23 mouse cellular contexts compared by ENCODE assay signal in genomic region chr19:19777891-19778290, GRCm38 (mm10).
A peak's percentile ranks its signal among the peaks of the same experiment; 100 is the strongest.
DNase-seq lines count a peak whose midpoint lies in the region; ATAC-seq lines count a peak whose summit lies in the region.
"Had no signal": no experiment of that assay in that cellular context is flagged by ENCODE, and none has a peak within 500 bp of the region (broad histone marks: within the 10 kb centered on the region; RNA-seq: fewer than 3 reads in every experiment).

No protein-coding gene starts in this region.

- H3K36me3 ChIP-seq in hindbrain, embryonic 16.5 days (ENCODE audit: control insufficient read depth, insufficient read depth, low read length) = no peaks in the 10 kb centered on the region
- H3K36me3 ChIP-seq: embryonic facial prominence, embryonic 12.5 days; kidney, embryonic 15.5 days; midbrain, embryonic 13.5 days had no signal

- H3K27me3 ChIP-seq in hindbrain, embryonic 16.5 days (replicated peaks; ENCODE audit: control insufficient read depth, insufficient read depth, low read length) = no peaks in the 10 kb centered on the region
- H3K27me3 ChIP-seq: embryonic facial prominence, embryonic 12.5 days; kidney, embryonic 15.5 days; midbrain, embryonic 13.5 days had no signal

- H3K9me3 ChIP-seq in hindbrain, embryonic 16.5 days (ENCODE audit: control insufficient read depth, low read length) = no peaks in the 10 kb centered on the region
- H3K9me3 ChIP-seq: embryonic facial prominence, embryonic 12.5 days; kidney, embryonic 15.5 days; midbrain, embryonic 13.5 days had no signal

- no peak overlapping the region for H3K9ac ChIP-seq in hindbrain, embryonic 16.5 days (ENCODE audit: low read depth, low read length)
- H3K9ac ChIP-seq: embryonic facial prominence, embryonic 12.5 days; hindbrain, embryonic 14.5 days; kidney, embryonic 15.5 days; midbrain, embryonic 13.5 days had no signal

- peak; percentile 83 for DNase-seq in brain, adult 2 months (ENCODE audit: low read depth, low spot score)
- peak; percentile 31 to 78 for DNase-seq in frontal cortex, postnatal 36 days (ENCODE audit: low spot score in 2 of 2)
- peak; percentile 33 to 58 for DNase-seq in left cerebral cortex, adult 18-20 months (ENCODE audit: low spot score in 2 of 2)
- DNase-seq in right cerebral cortex, postnatal 10 days (ENCODE audit: low spot score in 2 of 2) = peak; percentile 33 to 53
- DNase-seq in lung, postnatal 25 days (ENCODE audit: low spot score) = no peak
- no peak for DNase-seq in retina, embryonic 14.5 days (ENCODE audit: low spot score)
- DNase-seq: adrenal gland, postnatal 25 days; B cell, adult 2 months; cerebellum, adult 9-10 months; gastrocnemius, postnatal 25 days; heart, postnatal 14 days; lung, adult 2 months; thymus, postnatal 4 days had no signal

- no peaks in the 10 kb centered on the region for H3K4me1 ChIP-seq in hindbrain, embryonic 16.5 days (ENCODE audit: control insufficient read depth, insufficient read depth, low read depth, low read length)
- H3K4me1 ChIP-seq: embryonic facial prominence, embryonic 12.5 days; kidney, embryonic 15.5 days; midbrain, embryonic 13.5 days had no signal

- H3K4me3 ChIP-seq in hindbrain, embryonic 16.5 days (ENCODE audit: low read length) = no peak overlapping the region
- H3K4me3 ChIP-seq: embryonic facial prominence, embryonic 12.5 days; kidney, embryonic 15.5 days; midbrain, embryonic 13.5 days; myocyte had no signal

- 71% methylated on average over 4 of the region's 4 CpGs for WGBS in hindbrain, embryonic 16.5 days

- no peak overlapping the region for H3K27ac ChIP-seq in hindbrain, embryonic 16.5 days (ENCODE audit: low read depth, low read length)
- H3K27ac ChIP-seq: embryonic facial prominence, embryonic 12.5 days; hindbrain, embryonic 14.5 days; kidney, embryonic 15.5 days; macrophage; midbrain, embryonic 13.5 days had no signal

- no peak for ATAC-seq in hindbrain, embryonic 16.5 days
- ATAC-seq: forebrain, embryonic 16.5 days; intestine, embryonic 16.5 days; midbrain, embryonic 13.5 days had no signal

- no peak overlapping the region for H3K4me2 ChIP-seq in hindbrain, embryonic 16.5 days (ENCODE audit: low read length)
- H3K4me2 ChIP-seq: embryonic facial prominence, embryonic 12.5 days; heart, embryonic 11.5 days; hindbrain, embryonic 14.5 days; kidney, embryonic 15.5 days; midbrain, embryonic 13.5 days had no signal

Comparison
In these comparisons a context has a peak if more than half of its experiments do, and no peak if none do; other contexts are left out.
1. DNase-seq: peak in brain, adult 2 months (single experiment), frontal cortex, postnatal 36 days (2 of 2), left cerebral cortex, adult 18-20 months (2 of 2) and right cerebral cortex, postnatal 10 days (2 of 2); none in lung, postnatal 25 days (single experiment) and retina, embryonic 14.5 days (single experiment).